Mouse (Mus musculus): ENCODE data around the gene Sfxn1. TPM values are rescaled to one million over a fixed set of nuclear protein-coding genes. Genes with fewer than 3 reads are reported as not detected.

Gene Sfxn1
- polyA plus RNA-seq, 1 experiment from 2014 or later, result 63.8 TPM

- Histone ChIP-seq H3K27ac (no peak overlapping the region), H3K4me1 (no peaks in the 10 kb centered on the region), H3K4me2 (no peak overlapping the region), H3K9me3 (no peaks in the 10 kb centered on the region), H3K36me3 (no peaks in the 10 kb centered on the region), H3K4me3 (replicated peaks) (no peak overlapping the region), H3K9ac (no peak overlapping the region), H3K27me3 (replicated peaks) (no peaks in the 10 kb centered on the region)
- ATAC-seq (ENCODE audit: insufficient read depth, low FRiP score, low read depth), result no peak
- 71% methylated on average over 1 of the region's 1 CpGs for WGBS
These were observed 80.8 kb downstream of the Sfxn1 start for GRCm38 (mm10) chr13:54152421-54152820.

DNA sequence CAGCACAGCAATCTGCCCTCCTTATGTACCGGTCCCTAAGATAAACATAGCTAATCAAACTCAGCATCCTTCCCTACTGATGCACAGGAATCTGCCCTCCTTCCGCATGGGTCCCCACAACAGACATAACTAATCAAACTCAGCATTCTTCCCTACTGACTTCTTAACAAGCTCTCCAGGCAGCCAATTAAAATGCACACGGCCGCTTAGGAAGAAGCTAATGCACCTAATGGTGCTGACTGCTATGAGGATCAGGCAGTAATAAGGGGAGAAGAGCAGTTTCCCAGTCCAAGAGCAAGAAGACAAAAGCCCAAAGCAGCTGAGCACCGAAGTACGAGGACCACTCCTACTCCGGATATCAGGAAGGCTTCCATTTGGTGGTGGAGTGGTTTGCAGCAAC is 81.2 kb downstream of the Sfxn1 start:
- Histone ChIP-seq H3K9ac (no peak overlapping the region), H3K9me3 (no peaks in the 10 kb centered on the region), H3K4me3 (replicated peaks) (no peak overlapping the region), H3K27me3 (replicated peaks) (no peaks in the 10 kb centered on the region), H3K36me3 (no peaks in the 10 kb centered on the region), H3K27ac (no peak overlapping the region), H3K4me2 (no peak overlapping the region), H3K4me1 (no peaks in the 10 kb centered on the region)
- WGBS, result 51% methylated on average over 7 of the region's 7 CpGs
- ATAC-seq (ENCODE audit: insufficient read depth, low FRiP score, low read depth), result no peak

- no peaks in the 10 kb centered on the region for H3K9me3 ChIP-seq
- H3K27ac ChIP-seq, result no peak overlapping the region
- H3K4me1 ChIP-seq, result no peaks in the 10 kb centered on the region
- H3K4me2 ChIP-seq, result no peak overlapping the region
- no peak overlapping the region for H3K4me3 ChIP-seq (replicated peaks)
- H3K36me3 ChIP-seq, result no peaks in the 10 kb centered on the region
- WGBS, result 22% methylated on average over 9 of the region's 9 CpGs
- no peaks in the 10 kb centered on the region for H3K27me3 ChIP-seq (replicated peaks)
- ATAC-seq (ENCODE audit: insufficient read depth, low FRiP score, low read depth), result no peak
- no peak overlapping the region for H3K9ac ChIP-seq
These were observed 82.1 kb downstream of the Sfxn1 start for GRCm38 (mm10) chr13:54153672-54154218.

- Histone ChIP-seq H3K27ac (no peak overlapping the region), H3K4me3 (replicated peaks) (no peak overlapping the region), H3K9ac (no peak overlapping the region), H3K27me3 (replicated peaks) (no peaks in the 10 kb centered on the region), H3K36me3 (no peaks in the 10 kb centered on the region), H3K4me1 (no peaks in the 10 kb centered on the region), H3K9me3 (no peaks in the 10 kb centered on the region), H3K4me2 (no peak overlapping the region)
- no peak for ATAC-seq (ENCODE audit: insufficient read depth, low FRiP score, low read depth)
- 82% methylated on average over 2 of the region's 2 CpGs for WGBS
These were observed 84.2 kb downstream of the Sfxn1 start for GRCm38 (mm10) chr13:54155822-54156221.

Other genes with a start within 250 kb of the Sfxn1 start
- 0.18 and 0.21 TPM in 2 replicates for gene Drd1, start 16.2 kb upstream of the Sfxn1 start, polyA plus RNA-seq (2015; fragmentation: Nextera tagmentation; extraction: Ambion mirVana)
- gene Hrh2, start 120.3 kb downstream of the Sfxn1 start, polyA plus RNA-seq (2015; fragmentation: Nextera tagmentation; extraction: Ambion mirVana), result 0.28 and 0.41 TPM in 2 replicates

All from stomach, embryonic 15.5 days (tissue).